Mouse (Mus musculus) neural tube, embryonic 13.5 days (tissue): ENCODE results near the gene Pskh1. TPM values are rescaled to one million over a fixed set of nuclear protein-coding genes. Genes with fewer than 3 reads are reported as not detected.
A peak's percentile ranks its signal among the peaks of the same experiment; 100 is the strongest.

Experiments
- ATAC-seq: fragments of 200-750 bp; cut with Nextera tagmentation; 2 replicates; pipeline ENCODE4 v1.8.0; 2017; ENCODE audit warnings: low read depth, mild to moderate bottlenecking, moderate TSS enrichment, moderate library complexity
- H3K27ac ChIP-seq: fragments of 300-500 bp; sonication (generic); replicated peaks from 2 replicates; pipeline ENCODE4 v1.5.1; 2015; ENCODE audit warnings: moderate library complexity, mild to moderate bottlenecking, inconsistent platforms
- H3K27me3 ChIP-seq: fragments of 300-500 bp; sonication (generic); 2 replicates; pipeline ENCODE4 v1.6.1; 2015; ENCODE audit warnings: mild to moderate bottlenecking, inconsistent platforms
- H3K36me3 ChIP-seq: fragments of 300-500 bp; sonication (generic); 2 replicates; pipeline ENCODE4 v1.6.1; 2015; ENCODE audit warnings: mild to moderate bottlenecking, inconsistent platforms
- H3K4me1 ChIP-seq: fragments of 300-500 bp; sonication (generic); replicated peaks from 2 replicates; pipeline ENCODE4 v1.6.1; 2015; ENCODE audit warnings: inconsistent platforms
- H3K4me2 ChIP-seq: fragments of 300-500 bp; sonication (generic); 2 replicates; pipeline ENCODE4 v1.6.1; 2015; ENCODE audit warnings: inconsistent platforms, mild to moderate bottlenecking, moderate library complexity
- H3K4me3 ChIP-seq: fragments of 300-500 bp; sonication (generic); 2 replicates; pipeline ENCODE4 v1.5.1; 2015; ENCODE audit warnings: mild to moderate bottlenecking, inconsistent platforms
- H3K9ac ChIP-seq: fragments of 300-500 bp; sonication (generic); 2 replicates; pipeline ENCODE4 v1.6.1; 2015; ENCODE audit warnings: moderate library complexity, mild to moderate bottlenecking, inconsistent platforms
- H3K9me3 ChIP-seq: fragments of 300-500 bp; sonication (generic); 2 replicates; pipeline ENCODE4 v1.6.1; 2016; ENCODE audit warnings: inconsistent platforms
- WGBS: fragments of 180-500 bp; shearing (Covaris S2); methylation state at CpG from one replicate; pipeline ENCODE4 v1.1.7; 2015; 5-methylcytosine and 5-hydroxymethylcytosine counted together
- polyA plus RNA-seq: library from polyadenylated mRNA; unstranded; fragments of >200 nt; fragmentation: Nextera tagmentation; extraction: Ambion mirVana; gene quantifications from 2 replicates; pipeline ENCODE4 v1.2.1, GENCODE M21; 2015

Gene Pskh1
- 14.2 and 14.3 TPM in 2 replicates for polyA plus RNA-seq

DNA sequence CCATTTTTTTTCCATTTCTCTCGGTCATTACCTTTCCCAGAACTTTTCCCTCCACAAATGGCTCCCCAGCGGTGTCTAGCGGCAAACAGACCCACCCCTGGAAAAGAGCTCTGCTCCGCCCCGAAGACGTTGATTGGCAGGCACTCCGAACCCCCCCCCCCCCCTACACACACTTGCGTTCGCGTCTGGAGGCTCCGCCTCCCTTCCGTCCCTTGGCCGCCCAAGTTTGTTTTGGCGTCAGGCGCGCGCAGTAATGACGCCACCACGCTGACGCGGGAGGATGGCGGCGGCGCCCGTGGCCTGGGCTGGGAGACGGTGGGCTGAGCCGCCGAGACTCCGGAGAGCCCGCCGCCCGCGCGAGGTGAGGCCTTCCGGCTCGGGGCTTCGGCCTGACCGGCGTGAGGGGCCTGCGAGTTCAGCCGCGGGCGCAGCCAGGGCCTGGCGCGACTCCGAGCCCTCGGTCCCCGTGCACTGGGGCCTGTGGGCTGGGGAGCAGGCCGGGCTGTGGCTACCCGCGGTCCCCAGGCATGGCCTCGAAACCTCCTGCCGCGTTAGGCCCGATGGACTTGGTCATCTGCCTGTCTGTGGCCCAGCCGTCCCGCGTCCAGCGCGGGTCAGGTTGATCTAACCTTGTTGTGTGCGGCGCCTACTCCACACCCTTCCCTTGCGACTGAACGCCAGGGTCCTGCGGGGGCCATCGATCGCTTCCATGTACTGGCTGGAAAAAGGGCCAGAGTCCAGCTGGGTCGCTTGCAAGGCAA lies at the start of gene Pskh1:
Pskh1 (plus strand) TSS at position 262 of the 761 bp plus-strand sequence.
- Histone ChIP-seq H3K27me3 (no peaks in the 10 kb centered on the region), H3K4me1 (peaks cover 11% of the 10 kb centered on the region), H3K4me3 (peak within 1 kb of the TSS; percentile 81), H3K9me3 (no peaks in the 10 kb centered on the region), H3K9ac (peak within 1 kb of the TSS; percentile 91), H3K27ac (peak within 1 kb of the TSS; percentile 90), H3K36me3 (0 out of 2 replicates have a peak, but pooled peaks cover 2% of the 10 kb centered on the region), H3K4me2 (peak within 1 kb of the TSS; percentile 74)
- under 1% methylated on average over 68 of the region's 68 CpGs for WGBS
- ATAC-seq, result peak; percentile 94

- Histone ChIP-seq H3K4me3 (peak overlapping the region; percentile 12; the same call in 1 of the 2 replicates), H3K9me3 (no peaks in the 10 kb centered on the region), H3K27me3 (no peaks in the 10 kb centered on the region), H3K4me1 (peaks cover 15% of the 10 kb centered on the region), H3K9ac (peak overlapping the region; percentile 0), H3K36me3 (peaks cover 41% of the 10 kb centered on the region), H3K27ac (no peak overlapping the region), H3K4me2 (peak overlapping the region; percentile 41)
- no peak for ATAC-seq
- WGBS, result 83% methylated on average over 7 of the region's 7 CpGs
Observed at GRCm38 (mm10) chr8:105850611-105851010, 49.6 kb upstream of the Pskh1 start.

DNA sequence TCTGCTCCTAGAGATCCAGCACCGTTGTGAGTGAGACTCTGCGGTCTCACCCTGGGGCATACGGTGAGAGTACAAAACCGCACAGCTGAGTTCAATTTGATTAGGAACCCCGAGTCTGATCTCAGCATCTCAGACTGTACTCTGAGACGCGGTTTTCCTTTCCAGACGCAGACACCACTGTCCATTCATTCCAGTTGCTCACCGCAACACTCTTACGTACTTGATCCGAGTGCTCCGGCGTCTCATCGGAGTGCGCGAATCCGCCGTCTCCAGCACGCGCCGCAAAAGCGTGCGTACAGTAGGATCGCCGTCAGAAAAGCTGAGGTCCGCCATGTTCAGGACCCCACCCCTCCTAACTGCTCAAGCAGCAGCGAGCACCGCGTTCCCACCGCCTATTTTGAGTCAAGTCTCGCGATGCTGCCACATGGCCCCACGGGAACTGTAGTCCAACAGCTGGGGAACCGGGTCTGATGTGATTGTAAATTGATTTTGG lies 48.5 kb upstream of the Pskh1 start:
- Histone ChIP-seq H3K9me3 (no peaks in the 10 kb centered on the region), H3K4me2 (peak overlapping the region; percentile 72), H3K36me3 (peaks cover 30% of the 10 kb centered on the region), H3K4me3 (peak overlapping the region; percentile 62), H3K9ac (peak overlapping the region; percentile 79), H3K27me3 (no peaks in the 10 kb centered on the region), H3K27ac (peak overlapping the region; percentile 84), H3K4me1 (peaks cover 25% of the 10 kb centered on the region)
- ATAC-seq, result peak; percentile 75
- WGBS, result under 1% methylated on average over 34 of the region's 34 CpGs

GRCm38 (mm10) chr8:105852146-105852729 lies 48.0 kb upstream of the Pskh1 start:
- Histone ChIP-seq H3K27ac (no peak overlapping the region), H3K4me1 (peaks cover 31% of the 10 kb centered on the region), H3K9ac (no peak overlapping the region), H3K4me2 (peak overlapping the region; percentile 72; the same call in 1 of the 2 replicates), H3K4me3 (peak overlapping the region; percentile 62), H3K9me3 (no peaks in the 10 kb centered on the region), H3K27me3 (no peaks in the 10 kb centered on the region), H3K36me3 (peaks cover 24% of the 10 kb centered on the region)
- ATAC-seq, result no peak
- 81% methylated on average over 12 of the region's 12 CpGs for WGBS

DNA sequence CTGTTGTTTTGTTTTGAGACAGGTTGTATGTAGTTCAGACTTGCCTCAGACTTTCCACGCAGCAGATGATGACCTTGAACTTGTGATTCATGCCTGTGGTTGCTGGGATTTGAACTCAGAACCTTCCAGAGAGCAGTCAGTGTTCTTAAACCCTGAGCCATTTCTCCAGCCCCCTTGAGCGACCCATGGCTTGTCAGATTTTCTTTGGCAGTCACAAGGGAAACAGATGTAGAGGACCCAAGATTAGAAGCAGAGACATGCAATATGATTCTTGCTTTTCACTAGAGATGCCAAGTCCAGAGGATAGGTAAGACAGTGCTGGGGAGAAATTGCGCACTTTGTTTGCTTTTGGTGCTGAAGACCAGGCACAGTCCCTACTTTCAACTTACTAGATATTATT lies 47.1 kb upstream of the Pskh1 start, which contains the start of gene Cenpt:
Cenpt (minus strand) TSS at position 101 of the 400 bp plus-strand sequence.
- Histone ChIP-seq H3K27me3 (no peaks in the 10 kb centered on the region), H3K4me2 (peak within 1 kb of the TSS; percentile 72; the same call in 1 of the 2 replicates), H3K9me3 (no peaks in the 10 kb centered on the region), H3K27ac (no peak within 1 kb of the TSS), H3K4me1 (peaks cover 40% of the 10 kb centered on the region), H3K9ac (no peak within 1 kb of the TSS), H3K4me3 (peak within 1 kb of the TSS; percentile 62), H3K36me3 (peaks cover 15% of the 10 kb centered on the region)
- WGBS, result 98% methylated on average over 3 of the region's 3 CpGs
- no peak for ATAC-seq

- H3K9me3 ChIP-seq, result no peaks in the 10 kb centered on the region
- peaks cover 11% of the 10 kb centered on the region; the same call in 1 of the 2 replicates for H3K36me3 ChIP-seq
- peak overlapping the region; percentile 46; the same call in 1 of the 2 replicates for H3K27ac ChIP-seq
- 26% methylated on average over 8 of the region's 8 CpGs for WGBS
- peak overlapping the region; percentile 89 for H3K9ac ChIP-seq
- no peak; the same call in none of the 2 replicates for ATAC-seq
- peak overlapping the region; percentile 39 for H3K4me2 ChIP-seq
- H3K27me3 ChIP-seq, result no peaks in the 10 kb centered on the region
- peak overlapping the region; percentile 83 for H3K4me3 ChIP-seq
- H3K4me1 ChIP-seq, result peaks cover 51% of the 10 kb centered on the region
Observed at GRCm38 (mm10) chr8:105854303-105854702, 45.9 kb upstream of the Pskh1 start.

- ATAC-seq, result peak; percentile 88
- Histone ChIP-seq H3K4me2 (peak within 1 kb of the TSS; percentile 99), H3K36me3 (peaks cover 8% of the 10 kb centered on the region; the same call in 1 of the 2 replicates), H3K4me1 (peaks cover 55% of the 10 kb centered on the region), H3K27ac (peak within 1 kb of the TSS; percentile 88), H3K9ac (peak within 1 kb of the TSS; percentile 89), H3K27me3 (no peaks in the 10 kb centered on the region), H3K4me3 (peak within 1 kb of the TSS; percentile 83), H3K9me3 (no peaks in the 10 kb centered on the region)
- WGBS, result under 1% methylated on average over 43 of the region's 43 CpGs
Observed at GRCm38 (mm10) chr8:105854715-105855216, 45.5 kb upstream of the Pskh1 start, which contains the start of gene Thap11. Gene Thap11, plus strand, starts transcription at chr8:105855132.

- no peaks in the 10 kb centered on the region for H3K27me3 ChIP-seq
- H3K36me3 ChIP-seq, result peaks cover 8% of the 10 kb centered on the region; the same call in 1 of the 2 replicates
- no peaks in the 10 kb centered on the region for H3K9me3 ChIP-seq
- peak; percentile 54 for ATAC-seq
- peak overlapping the region; percentile 99 for H3K4me2 ChIP-seq
- peak overlapping the region; percentile 83 for H3K4me3 ChIP-seq
- peaks cover 56% of the 10 kb centered on the region for H3K4me1 ChIP-seq
- under 1% methylated on average over 71 of the region's 71 CpGs for WGBS
- H3K27ac ChIP-seq, result peak overlapping the region; percentile 88
- H3K9ac ChIP-seq, result peak overlapping the region; percentile 89
Observed at GRCm38 (mm10) chr8:105855248-105856167, 44.7 kb upstream of the Pskh1 start.

- WGBS, result 22% methylated on average over 15 of the region's 15 CpGs
- peaks cover 54% of the 10 kb centered on the region for H3K4me1 ChIP-seq
- peaks cover 8% of the 10 kb centered on the region; the same call in 1 of the 2 replicates for H3K36me3 ChIP-seq
- no peaks in the 10 kb centered on the region for H3K27me3 ChIP-seq
- H3K9me3 ChIP-seq, result no peaks in the 10 kb centered on the region
- H3K4me3 ChIP-seq, result peak overlapping the region; percentile 83
- peak overlapping the region; percentile 89 for H3K9ac ChIP-seq
- no peak for ATAC-seq
- peak overlapping the region; percentile 88 for H3K27ac ChIP-seq
- peak overlapping the region; percentile 99 for H3K4me2 ChIP-seq
Observed at GRCm38 (mm10) chr8:105856168-105856835, 43.9 kb upstream of the Pskh1 start.

DNA sequence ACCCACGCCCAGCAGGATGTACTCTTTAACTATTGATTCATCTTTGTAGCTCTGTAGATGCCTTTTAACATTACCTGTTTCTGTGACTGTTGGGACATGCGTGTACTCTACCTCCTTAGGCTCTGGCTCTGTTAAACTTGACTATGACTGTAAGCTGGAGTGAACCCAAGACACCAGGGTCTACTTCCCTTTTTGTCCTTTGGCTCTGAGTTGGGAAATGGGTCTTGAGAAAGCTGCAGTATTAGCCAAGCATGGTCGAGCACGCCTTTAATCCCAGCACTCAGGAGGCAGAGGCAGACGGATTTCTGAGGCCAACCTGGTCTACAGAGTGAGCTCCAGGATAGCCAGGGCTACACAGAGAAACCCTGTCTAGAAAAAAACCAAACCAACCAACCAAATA lies 41.7 kb upstream of the Pskh1 start:
- Histone ChIP-seq H3K4me2 (peak overlapping the region; percentile 4; the same call in 1 of the 2 replicates), H3K36me3 (peaks cover 8% of the 10 kb centered on the region; the same call in 1 of the 2 replicates), H3K9ac (no peak overlapping the region), H3K27ac (no peak overlapping the region), H3K4me3 (no peak overlapping the region), H3K9me3 (no peaks in the 10 kb centered on the region), H3K27me3 (no peaks in the 10 kb centered on the region), H3K4me1 (peaks cover 72% of the 10 kb centered on the region)
- ATAC-seq, result no peak
- WGBS, result 90% methylated on average over 5 of the region's 5 CpGs
